Mouse (Mus musculus): ENCODE results near the gene Fbxo46. TPM values are rescaled to one million over a fixed set of nuclear protein-coding genes. Genes with fewer than 3 reads are reported as not detected.

Gene Fbxo46
- polyA plus RNA-seq, 1 experiment from 2014 or later, result 5.6 TPM

DNA sequence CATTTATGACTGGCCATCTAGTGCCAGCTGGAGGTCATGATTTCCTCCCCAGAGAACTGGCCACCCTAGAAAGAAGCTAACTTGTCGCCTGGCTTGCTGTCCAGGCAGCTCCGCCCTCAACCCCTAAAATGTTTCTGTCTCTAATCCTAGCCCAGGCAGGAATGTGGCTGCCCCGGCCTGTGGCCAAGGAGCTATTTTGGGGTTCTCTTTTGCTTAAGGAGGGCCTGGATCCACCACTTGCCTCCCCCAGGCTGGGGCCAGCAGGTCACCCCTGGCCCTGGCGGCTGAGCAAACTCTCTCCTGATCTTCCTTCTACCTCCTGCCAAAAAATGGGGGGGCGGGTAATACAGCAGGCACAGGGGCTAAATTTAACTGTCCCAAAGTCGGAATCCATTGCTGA lies 36.6 kb upstream of the Fbxo46 start:
- DNase-seq (no peak), ATAC-seq (ENCODE audit: low read depth) (no peak)
- Histone ChIP-seq H3K27ac (no peak overlapping the region), H3K4me1 (replicated peaks) (peaks cover 79% of the 10 kb centered on the region), H3K9me3 (replicated peaks) (no peaks in the 10 kb centered on the region), H3K4me3 (replicated peaks) (no peak overlapping the region), H3K36me3 (peaks cover 51% of the 10 kb centered on the region), H3K27me3 (peaks cover 67% of the 10 kb centered on the region), H3K4me2 (0 out of 2 replicates have a peak overlapping the region, but pooled peaks have one; percentile 30), H3K9ac (no peak overlapping the region)
- 57% methylated on average over 6 of the region's 6 CpGs for WGBS (ENCODE audit: insufficient replicate concordance)

- Histone ChIP-seq H3K36me3 (peaks cover 48% of the 10 kb centered on the region), H3K27ac (no peak within 1 kb of the TSS; the same call in 1 of the 2 replicates), H3K9ac (peak within 1 kb of the TSS; percentile 41), H3K4me1 (replicated peaks) (peaks cover 79% of the 10 kb centered on the region), H3K27me3 (peaks cover 67% of the 10 kb centered on the region), H3K4me3 (replicated peaks) (peak within 1 kb of the TSS; percentile 22), H3K9me3 (replicated peaks) (no peaks in the 10 kb centered on the region), H3K4me2 (peak within 1 kb of the TSS; percentile 30)
- DNase-seq (no peak), ATAC-seq (ENCODE audit: low read depth) (peak; percentile 14; the same call in 1 of the 2 replicates)
- 57% methylated on average over 10 of the region's 10 CpGs for WGBS (ENCODE audit: insufficient replicate concordance)
These were observed 36.0 kb upstream of the Fbxo46 start, which contains the start of gene Dmpk for GRCm38 (mm10) chr7:19083701-19084100. Gene Dmpk (plus strand): TSS chr7:19083849.

GRCm38 (mm10) chr7:19084277-19084771 lies 35.3 kb upstream of the Fbxo46 start:
- Histone ChIP-seq H3K9me3 (replicated peaks) (no peaks in the 10 kb centered on the region), H3K27me3 (peaks cover 71% of the 10 kb centered on the region), H3K36me3 (peaks cover 42% of the 10 kb centered on the region), H3K27ac (no peak overlapping the region; the same call in 1 of the 2 replicates), H3K4me2 (peak overlapping the region; percentile 30; the same call in 1 of the 2 replicates), H3K4me1 (replicated peaks) (peaks cover 75% of the 10 kb centered on the region), H3K4me3 (replicated peaks) (peak overlapping the region; percentile 22), H3K9ac (peak overlapping the region; percentile 41)
- 28% methylated on average over 6 of the region's 6 CpGs for WGBS (ENCODE audit: insufficient replicate concordance)
- ATAC-seq (ENCODE audit: low read depth) (no peak), DNase-seq (no peak)

- H3K27ac ChIP-seq, result peak overlapping the region; percentile 61
- no peaks in the 10 kb centered on the region for H3K9me3 ChIP-seq (replicated peaks)
- H3K36me3 ChIP-seq, result peaks cover 35% of the 10 kb centered on the region
- ATAC-seq (ENCODE audit: low read depth), result no peak
- peaks cover 74% of the 10 kb centered on the region for H3K4me1 ChIP-seq (replicated peaks)
- 0 out of 2 replicates have a peak overlapping the region, but pooled peaks have one; percentile 6 for H3K9ac ChIP-seq
- peaks cover 72% of the 10 kb centered on the region for H3K27me3 ChIP-seq
- peak overlapping the region; percentile 66; the same call in 1 of the 2 replicates for H3K4me2 ChIP-seq
- WGBS (ENCODE audit: insufficient replicate concordance), result 15% methylated on average over 9 of the region's 9 CpGs
- peak overlapping the region; percentile 22; the same call in 1 of the 2 replicates for H3K4me3 ChIP-seq (replicated peaks)
- DNase-seq, result no peak
These were observed 34.7 kb upstream of the Fbxo46 start for GRCm38 (mm10) chr7:19084921-19085473.

GRCm38 (mm10) chr7:19085495-19085894 lies 34.2 kb upstream of the Fbxo46 start:
- H3K9me3 ChIP-seq (replicated peaks), result no peaks in the 10 kb centered on the region
- DNase-seq (no peak), ATAC-seq (ENCODE audit: low read depth) (no peak)
- WGBS (ENCODE audit: insufficient replicate concordance), result 11% methylated on average over 6 of the region's 6 CpGs
- H3K36me3 ChIP-seq, result peaks cover 30% of the 10 kb centered on the region
- H3K4me3 ChIP-seq (replicated peaks), result peak overlapping the region; percentile 26
- H3K27ac ChIP-seq, result peak overlapping the region; percentile 61
- H3K27me3 ChIP-seq, result peaks cover 72% of the 10 kb centered on the region
- H3K4me2 ChIP-seq, result peak overlapping the region; percentile 66
- 0 out of 2 replicates have a peak overlapping the region, but pooled peaks have one; percentile 6 for H3K9ac ChIP-seq
- H3K4me1 ChIP-seq (replicated peaks), result peaks cover 70% of the 10 kb centered on the region

GRCm38 (mm10) chr7:19086042-19086441 lies 33.6 kb upstream of the Fbxo46 start:
- H3K9me3 ChIP-seq (replicated peaks), result no peaks in the 10 kb centered on the region
- peaks cover 72% of the 10 kb centered on the region for H3K27me3 ChIP-seq
- peaks cover 25% of the 10 kb centered on the region for H3K36me3 ChIP-seq
- peaks cover 70% of the 10 kb centered on the region for H3K4me1 ChIP-seq (replicated peaks)
- ATAC-seq (ENCODE audit: low read depth) (peak; percentile 74), DNase-seq (peak; percentile 76)
- H3K4me2 ChIP-seq, result peak overlapping the region; percentile 66
- WGBS (ENCODE audit: insufficient replicate concordance), result 5% methylated on average over 14 of the region's 14 CpGs
- H3K27ac ChIP-seq, result no peak overlapping the region
- H3K9ac ChIP-seq, result no peak overlapping the region
- peak overlapping the region; percentile 36 for H3K4me3 ChIP-seq (replicated peaks)

DNA sequence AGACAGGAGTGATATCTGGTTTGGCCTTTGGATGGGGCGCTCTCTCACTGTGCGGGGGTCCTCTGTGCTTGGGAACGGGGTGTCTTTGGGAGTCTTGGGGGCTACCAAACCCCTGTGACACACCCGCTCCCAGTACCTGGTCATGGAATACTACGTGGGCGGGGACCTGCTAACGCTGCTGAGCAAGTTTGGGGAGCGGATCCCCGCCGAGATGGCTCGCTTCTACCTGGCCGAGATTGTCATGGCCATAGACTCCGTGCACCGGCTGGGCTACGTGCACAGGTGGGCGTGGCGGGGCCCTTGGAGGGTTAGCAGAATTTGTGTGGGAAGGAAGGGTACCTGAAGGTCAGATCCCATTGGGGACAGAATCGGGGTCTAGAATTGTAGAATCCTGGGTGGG lies 32.9 kb upstream of the Fbxo46 start:
- DNase-seq (no peak), ATAC-seq (ENCODE audit: low read depth) (no peak)
- Histone ChIP-seq H3K27ac (no peak overlapping the region), H3K4me2 (peak overlapping the region; percentile 66), H3K27me3 (peaks cover 78% of the 10 kb centered on the region), H3K9me3 (replicated peaks) (no peaks in the 10 kb centered on the region), H3K4me3 (replicated peaks) (no peak overlapping the region), H3K9ac (no peak overlapping the region), H3K4me1 (replicated peaks) (peaks cover 69% of the 10 kb centered on the region), H3K36me3 (peaks cover 18% of the 10 kb centered on the region)
- 51% methylated on average over 18 of the region's 18 CpGs for WGBS (ENCODE audit: insufficient replicate concordance)

DNA sequence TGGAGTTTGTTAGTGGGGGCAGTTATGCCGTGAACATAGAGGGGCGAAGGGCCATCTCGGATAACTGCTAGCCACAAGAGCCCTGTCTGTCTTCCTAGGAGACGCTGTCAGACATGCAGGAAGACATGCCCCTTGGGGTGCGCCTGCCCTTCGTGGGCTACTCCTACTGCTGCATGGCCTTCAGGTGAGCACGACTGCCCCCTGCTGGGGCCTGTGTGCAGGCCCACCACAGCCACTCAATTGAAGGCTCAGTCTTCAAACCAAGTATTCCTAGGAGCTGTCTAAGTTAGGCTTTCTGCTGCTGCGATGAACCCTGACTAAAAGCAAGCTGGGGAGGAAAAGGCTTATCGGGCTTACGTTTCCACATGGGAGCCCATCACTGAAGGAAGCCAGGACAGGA lies 30.8 kb upstream of the Fbxo46 start:
- H3K27ac ChIP-seq, result no peak overlapping the region
- no peak overlapping the region for H3K4me2 ChIP-seq
- no peak overlapping the region for H3K4me3 ChIP-seq (replicated peaks)
- no peak for ATAC-seq (ENCODE audit: low read depth)
- H3K9ac ChIP-seq, result no peak overlapping the region
- no peaks in the 10 kb centered on the region for H3K9me3 ChIP-seq (replicated peaks)
- WGBS (ENCODE audit: insufficient replicate concordance), result 22% methylated on average over 10 of the region's 10 CpGs
- H3K4me1 ChIP-seq (replicated peaks), result peaks cover 69% of the 10 kb centered on the region
- DNase-seq, result peak; percentile 56
- H3K27me3 ChIP-seq, result peaks cover 79% of the 10 kb centered on the region
- peaks cover 6% of the 10 kb centered on the region; the same call in 1 of the 2 replicates for H3K36me3 ChIP-seq

DNA sequence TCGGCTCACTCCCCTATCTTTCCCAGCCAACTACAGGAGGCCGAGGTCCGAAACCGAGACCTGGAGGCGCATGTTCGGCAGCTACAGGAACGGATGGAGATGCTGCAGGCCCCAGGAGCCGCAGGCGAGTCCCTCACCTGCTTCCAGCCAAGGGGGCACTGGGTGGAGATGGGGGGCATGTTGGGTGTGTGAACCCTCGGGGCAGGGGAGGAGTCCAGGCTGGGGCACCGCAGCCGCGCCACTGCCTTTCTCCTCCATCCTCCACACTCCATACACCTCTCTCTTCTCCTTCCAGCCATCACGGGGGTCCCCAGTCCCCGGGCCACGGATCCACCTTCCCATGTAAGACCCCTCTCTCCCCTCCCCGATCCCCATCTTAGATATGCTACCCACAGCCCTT lies 27.7 kb upstream of the Fbxo46 start:
- no peak overlapping the region for H3K27ac ChIP-seq
- peaks cover 85% of the 10 kb centered on the region for H3K27me3 ChIP-seq
- H3K4me2 ChIP-seq, result peak overlapping the region; percentile 97
- 0 out of 2 replicates have a peak overlapping the region, but pooled peaks have one; percentile 46 for H3K9ac ChIP-seq
- H3K36me3 ChIP-seq, result peaks cover 6% of the 10 kb centered on the region; the same call in 1 of the 2 replicates
- whole genome bisulfite sequencing (ENCODE audit: insufficient replicate concordance), result 23% methylated on average over 14 of the region's 17 CpGs
- no peaks in the 10 kb centered on the region for H3K9me3 ChIP-seq (replicated peaks)
- peak overlapping the region; percentile 68; the same call in 1 of the 2 replicates for H3K4me3 ChIP-seq (replicated peaks)
- no peak for DNase-seq
- no peak for ATAC-seq (ENCODE audit: low read depth)
- H3K4me1 ChIP-seq (replicated peaks), result peaks cover 69% of the 10 kb centered on the region

DNA sequence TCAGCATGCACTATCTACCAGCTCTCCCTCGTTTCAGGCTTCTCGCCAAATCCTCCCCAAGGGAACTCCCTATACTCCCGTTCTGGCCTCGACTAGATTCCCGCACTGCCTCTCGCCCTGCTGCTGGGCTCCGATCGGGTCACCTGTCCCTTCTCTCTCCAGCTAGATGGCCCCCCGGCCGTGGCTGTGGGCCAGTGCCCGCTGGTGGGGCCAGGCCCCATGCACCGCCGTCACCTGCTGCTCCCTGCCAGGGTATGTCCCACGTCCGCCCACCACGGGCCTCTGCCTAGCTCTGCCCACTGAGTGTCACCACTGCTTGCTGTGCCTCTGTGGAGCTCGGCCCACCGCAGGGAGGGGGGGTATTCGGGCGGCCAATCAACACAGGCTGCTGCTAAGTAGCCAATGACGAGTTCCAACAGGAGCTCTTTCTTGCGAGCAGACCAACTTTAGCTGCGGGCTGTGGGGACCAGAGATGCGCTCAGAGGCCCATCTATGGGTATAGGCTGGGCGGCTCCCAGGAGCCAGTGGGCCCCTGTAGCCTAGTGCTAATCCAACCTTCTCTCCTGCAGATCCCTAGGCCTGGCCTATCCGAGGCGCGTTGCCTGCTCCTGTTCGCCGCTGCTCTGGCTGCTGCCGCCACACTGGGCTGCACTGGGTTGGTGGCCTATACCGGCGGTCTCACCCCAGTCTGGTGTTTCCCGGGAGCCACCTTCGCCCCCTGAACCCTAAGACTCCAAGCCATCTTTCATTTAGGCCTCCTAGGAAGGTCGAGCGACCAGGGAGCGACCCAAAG lies 27.1 kb upstream of the Fbxo46 start:
- H3K4me2 ChIP-seq, result peak overlapping the region; percentile 97
- peak overlapping the region; percentile 55 for H3K9ac ChIP-seq
- H3K27ac ChIP-seq, result no peak overlapping the region
- H3K9me3 ChIP-seq (replicated peaks), result no peaks in the 10 kb centered on the region
- H3K36me3 ChIP-seq, result peaks cover 6% of the 10 kb centered on the region; the same call in 1 of the 2 replicates
- peaks cover 70% of the 10 kb centered on the region for H3K4me1 ChIP-seq (replicated peaks)
- ATAC-seq (ENCODE audit: low read depth), result peak; percentile 47
- H3K27me3 ChIP-seq, result peaks cover 85% of the 10 kb centered on the region
- no peak for DNase-seq
- peak overlapping the region; percentile 68 for H3K4me3 ChIP-seq (replicated peaks)
- 9% methylated on average over 38 of the region's 38 CpGs for WGBS (ENCODE audit: insufficient replicate concordance)

GRCm38 (mm10) chr7:19093174-19093521 lies 26.5 kb upstream of the Fbxo46 start:
- H3K4me1 ChIP-seq (replicated peaks), result peaks cover 65% of the 10 kb centered on the region
- H3K27ac ChIP-seq, result peak overlapping the region; percentile 68
- peaks cover 3% of the 10 kb centered on the region; the same call in 1 of the 2 replicates for H3K36me3 ChIP-seq
- H3K27me3 ChIP-seq, result peaks cover 88% of the 10 kb centered on the region
- peak overlapping the region; percentile 68 for H3K4me3 ChIP-seq (replicated peaks)
- under 1% methylated on average over 12 of the region's 15 CpGs for WGBS (ENCODE audit: insufficient replicate concordance)
- DNase-seq, result peak; percentile 75
- H3K4me2 ChIP-seq, result peak overlapping the region; percentile 97
- H3K9ac ChIP-seq, result peak overlapping the region; percentile 75
- ATAC-seq (ENCODE audit: low read depth), result peak; percentile 60
- H3K9me3 ChIP-seq (replicated peaks), result no peaks in the 10 kb centered on the region
